Mouse (Mus musculus): ENCODE data around the gene Znhit1.
A peak's percentile ranks its signal among the peaks of the same experiment; 100 is the strongest.

Gene Znhit1

DNA sequence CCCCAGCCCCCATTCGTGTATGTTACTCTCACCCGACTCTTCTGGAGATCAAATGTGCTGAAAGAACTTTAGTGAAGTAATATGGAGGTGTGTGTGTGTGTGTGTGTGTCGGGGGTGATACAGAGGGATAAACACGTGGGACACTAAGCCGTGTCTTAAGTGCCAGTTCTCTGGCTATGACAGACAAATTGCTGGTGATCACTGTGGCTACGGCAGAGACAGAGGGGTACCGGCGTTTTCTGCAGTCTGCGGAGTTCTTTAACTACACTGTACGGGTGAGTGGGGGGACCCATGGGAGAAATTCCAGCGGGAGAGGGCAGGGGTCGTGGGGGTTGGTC is at the start of gene Znhit1:
Gene Znhit1, minus strand, starts transcription at position 88 of the 338 bp plus-strand sequence.
- DNase-seq = no peak

DNA sequence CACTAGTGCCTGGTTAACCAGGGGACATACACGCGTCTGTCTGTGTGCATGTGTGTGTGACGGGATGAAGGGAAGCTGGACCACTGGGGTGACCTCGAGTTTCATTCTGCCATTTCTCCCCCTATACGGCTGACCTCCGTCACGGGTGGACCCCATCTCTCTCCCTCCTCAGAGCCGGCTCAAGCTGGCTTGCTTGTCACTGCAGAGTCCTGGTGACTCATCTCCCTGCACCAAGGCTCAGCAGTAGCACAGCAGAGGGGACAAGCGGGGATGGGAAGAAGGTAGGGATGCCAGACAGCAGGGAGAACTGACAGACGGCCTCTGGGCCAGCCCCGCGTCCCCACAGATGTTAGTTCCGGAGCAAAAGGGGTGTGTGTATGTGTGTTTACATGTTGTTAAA is 48.4 kb upstream of the Znhit1 start:
- DNase-seq = no peak

DNA sequence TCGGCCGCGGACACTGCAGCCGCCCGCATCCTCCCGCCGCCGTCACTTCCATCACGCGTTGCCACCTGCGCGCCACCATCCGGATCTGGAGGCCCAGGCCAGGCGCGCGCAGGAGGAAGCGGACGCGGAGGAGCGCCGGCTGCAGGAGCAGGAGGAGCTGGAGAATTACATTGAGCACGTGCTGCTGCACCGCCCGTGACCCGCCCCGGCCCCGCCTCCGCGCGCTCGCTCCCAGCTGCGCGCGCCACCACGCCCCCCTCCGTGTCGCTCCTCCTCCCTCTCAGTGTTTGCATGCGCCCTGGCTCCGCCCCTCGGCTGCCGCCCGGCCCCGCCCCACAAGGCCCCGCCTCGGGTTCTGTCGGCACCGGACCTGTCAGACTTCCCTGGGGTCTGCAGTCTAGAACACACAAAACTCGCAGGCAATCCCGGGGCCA is 44.8 kb upstream of the Znhit1 start:
- peak; percentile 87 for DNase-seq

DNA sequence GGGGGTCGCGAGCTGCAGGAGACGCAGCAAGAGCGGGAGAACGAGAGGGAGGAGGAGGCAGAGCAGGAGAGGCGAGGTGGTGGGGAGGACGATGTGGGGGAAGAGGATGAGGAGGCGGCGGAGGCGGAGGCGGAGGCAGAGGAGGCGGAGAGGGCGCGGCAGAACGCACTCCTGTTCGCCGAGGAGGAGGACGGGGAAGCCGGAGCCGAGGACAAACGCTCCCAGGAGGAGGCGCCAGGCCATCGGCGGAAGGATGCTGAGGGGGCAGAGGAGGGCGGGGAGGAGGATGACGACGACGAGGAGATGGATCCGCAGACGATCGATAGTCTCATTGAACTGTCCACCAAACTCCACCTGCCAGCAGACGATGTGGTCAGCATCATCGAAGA is 44.2 kb upstream of the Znhit1 start:
- no peak for DNase-seq

DNA sequence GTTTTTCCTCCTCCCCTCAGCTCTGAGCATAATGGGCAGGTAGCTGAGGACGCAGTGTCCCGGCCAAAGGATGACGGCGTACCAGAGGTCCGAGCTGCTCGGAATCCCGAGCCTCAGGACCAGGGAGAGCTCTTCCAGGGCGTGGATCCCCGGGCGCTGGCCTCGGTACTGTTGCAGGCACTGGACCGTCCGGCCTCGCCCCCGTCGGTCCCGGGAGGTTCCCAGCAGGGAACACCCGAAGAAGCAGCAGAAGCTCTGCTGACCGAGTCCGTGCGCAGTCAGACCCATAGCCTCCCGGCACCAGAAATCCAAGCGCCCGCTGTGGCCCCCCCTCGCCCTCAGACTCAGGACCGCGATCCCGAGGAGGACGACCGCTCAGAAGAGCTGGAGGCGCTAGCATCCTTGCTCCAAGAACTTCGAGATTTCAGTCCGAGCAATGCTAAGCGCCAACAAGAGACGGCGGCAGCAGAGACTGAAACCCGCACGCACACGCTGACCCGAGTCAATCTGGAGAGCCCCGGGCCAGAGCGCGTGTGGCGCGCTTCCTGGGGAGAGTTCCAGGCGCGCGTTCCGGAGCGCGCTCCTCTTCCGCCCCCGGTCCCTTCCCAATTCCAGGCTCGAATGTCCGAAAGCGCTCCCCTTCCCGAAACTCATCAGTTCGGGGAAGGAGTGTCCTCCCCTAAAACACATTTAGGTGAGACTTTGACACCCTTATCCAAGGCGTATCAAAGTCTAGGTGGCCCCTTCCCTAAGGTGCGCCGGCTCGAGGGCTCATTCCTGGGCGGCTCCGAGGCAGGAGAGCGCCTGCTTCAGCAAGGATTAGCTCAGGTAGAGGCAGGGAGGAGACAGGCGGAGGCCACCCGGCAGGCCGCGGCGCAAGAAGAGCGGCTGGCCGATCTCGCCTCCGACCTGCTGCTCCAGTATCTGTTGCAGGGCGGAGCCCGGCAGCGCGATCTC is 43.5 kb upstream of the Znhit1 start:
- DNase-seq = no peak

DNA sequence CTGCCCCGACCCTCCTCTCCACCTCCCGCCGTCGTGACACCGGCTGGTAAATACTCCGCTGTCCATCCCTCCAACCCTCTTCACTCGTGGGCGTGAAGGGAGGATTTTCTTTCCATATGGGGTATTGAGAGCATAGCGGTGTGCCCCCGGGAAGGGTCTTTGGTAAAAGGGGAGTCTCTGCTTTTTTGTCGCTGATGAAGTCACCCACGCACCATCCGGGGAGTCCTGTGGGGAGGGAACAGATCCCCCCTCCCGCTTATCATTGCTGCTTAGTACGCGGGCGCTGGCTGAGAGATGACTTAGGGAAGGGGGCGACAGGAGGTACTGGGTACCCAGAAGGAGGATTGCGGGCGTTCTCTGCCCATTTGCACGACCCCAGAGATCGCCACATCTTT is 42.6 kb upstream of the Znhit1 start:
- DNase-seq = no peak

DNA sequence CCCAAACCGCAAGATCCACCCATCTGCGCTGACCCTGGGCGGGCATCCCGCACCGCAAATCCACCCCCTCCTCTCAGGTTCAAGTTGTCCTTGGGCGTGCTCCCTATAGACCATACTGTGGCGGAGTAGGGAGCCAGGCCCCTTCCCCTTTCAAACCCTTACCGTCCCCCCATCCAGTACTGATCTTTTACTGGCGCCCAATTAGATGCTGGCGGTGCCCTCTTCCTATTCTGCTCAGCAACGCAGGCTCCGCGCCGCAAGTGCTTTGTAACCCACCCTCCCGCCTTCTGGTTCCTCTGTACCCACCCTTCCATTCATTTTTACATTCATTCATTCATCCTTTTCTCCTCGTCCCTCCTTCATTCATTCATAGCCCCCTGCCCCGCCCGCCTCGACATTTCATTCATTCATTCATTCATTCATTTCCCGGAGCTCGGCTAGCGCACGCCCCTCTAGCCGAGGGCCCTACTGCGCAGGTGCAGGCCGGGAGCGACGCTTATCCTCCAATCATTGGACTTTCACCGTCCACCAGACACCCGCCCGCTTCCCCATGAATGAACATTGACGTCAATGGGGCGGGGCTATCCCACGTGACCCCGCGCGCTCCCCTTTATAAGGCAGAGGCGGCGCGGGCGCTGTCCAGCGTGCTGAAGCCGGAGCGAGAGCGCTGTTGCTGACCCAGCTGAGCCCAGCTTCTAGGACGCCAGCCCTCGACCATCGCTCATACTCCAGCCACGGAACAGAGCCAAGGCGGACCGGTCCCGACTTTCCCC is 42.0 kb upstream of the Znhit1 start:
- peak; percentile 97 for DNase-seq

DNA sequence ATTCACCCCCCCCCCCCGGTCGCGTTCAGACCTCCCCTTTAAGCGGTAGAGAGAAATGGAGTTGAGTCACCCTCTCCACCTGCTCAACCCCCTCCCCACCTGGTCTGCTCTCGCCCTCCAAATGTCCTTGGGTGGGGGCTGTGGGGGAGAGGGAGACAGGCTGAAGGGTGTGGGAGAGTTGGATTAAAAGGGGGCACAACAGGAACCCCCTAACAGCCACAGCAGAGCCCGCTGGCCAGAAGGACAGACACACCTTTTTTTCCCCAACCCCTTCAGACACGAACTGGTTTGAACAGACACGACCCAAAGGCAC is 41.4 kb upstream of the Znhit1 start:
- no peak for DNase-seq

DNA sequence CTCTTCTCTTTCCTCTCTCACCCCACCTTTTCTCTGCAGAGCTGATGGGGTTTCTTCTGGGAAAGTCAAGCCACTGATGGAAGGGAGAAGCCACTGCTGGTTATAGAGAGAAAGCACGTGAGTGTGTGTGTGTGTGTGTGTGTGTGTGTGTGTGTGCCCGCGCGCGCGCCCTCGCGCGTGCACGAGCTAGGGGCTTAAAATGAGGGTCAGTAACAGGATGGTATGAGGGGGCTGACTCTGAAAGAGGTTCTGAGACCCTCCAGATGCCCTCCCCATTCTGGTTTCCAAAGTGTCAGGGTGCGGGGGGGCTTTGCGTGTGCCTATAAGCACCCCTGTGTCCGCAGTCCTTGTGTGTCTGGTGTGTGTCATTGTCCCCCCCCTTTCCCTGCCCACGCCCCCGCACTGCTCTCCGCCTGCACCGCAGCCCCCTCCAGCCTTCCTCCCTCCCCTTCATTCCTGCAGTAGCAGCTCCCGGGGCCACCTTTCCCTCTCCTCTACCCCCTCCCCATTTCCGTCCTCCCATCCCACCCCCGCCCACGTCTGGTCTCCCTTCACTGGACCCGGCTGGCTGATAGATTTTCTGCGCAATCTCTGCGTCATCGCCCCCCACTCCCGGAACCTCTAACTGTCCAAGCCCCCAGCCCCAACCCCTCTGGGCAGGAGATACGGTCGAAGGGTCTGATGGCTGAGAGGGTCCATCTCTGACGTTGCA is 40.9 kb upstream of the Znhit1 start:
- no peak for DNase-seq

DNA sequence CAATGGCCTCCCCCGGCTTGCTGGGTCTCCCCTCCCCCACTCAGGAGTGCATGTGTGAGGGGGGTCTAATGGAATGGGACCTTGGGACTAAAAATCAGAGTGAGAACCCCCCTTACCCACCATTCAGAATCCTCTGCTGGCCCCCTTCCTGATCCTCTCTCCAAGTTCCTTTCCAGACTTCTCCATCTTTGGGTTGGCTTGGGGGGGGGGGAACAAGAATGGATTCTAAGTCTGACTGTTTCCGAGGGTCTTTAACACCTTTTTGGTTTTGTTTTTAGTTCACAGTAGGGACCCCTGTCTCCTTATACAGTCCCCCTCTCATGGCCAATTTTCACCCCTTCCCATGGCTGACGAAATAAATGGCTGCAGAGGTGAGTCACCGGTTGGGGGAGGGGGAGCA is 38.3 kb upstream of the Znhit1 start, which contains the start of gene Vgf:
Gene Vgf, plus strand, starts transcription at position 301 of the 400 bp plus-strand sequence.
- no peak for DNase-seq

DNA sequence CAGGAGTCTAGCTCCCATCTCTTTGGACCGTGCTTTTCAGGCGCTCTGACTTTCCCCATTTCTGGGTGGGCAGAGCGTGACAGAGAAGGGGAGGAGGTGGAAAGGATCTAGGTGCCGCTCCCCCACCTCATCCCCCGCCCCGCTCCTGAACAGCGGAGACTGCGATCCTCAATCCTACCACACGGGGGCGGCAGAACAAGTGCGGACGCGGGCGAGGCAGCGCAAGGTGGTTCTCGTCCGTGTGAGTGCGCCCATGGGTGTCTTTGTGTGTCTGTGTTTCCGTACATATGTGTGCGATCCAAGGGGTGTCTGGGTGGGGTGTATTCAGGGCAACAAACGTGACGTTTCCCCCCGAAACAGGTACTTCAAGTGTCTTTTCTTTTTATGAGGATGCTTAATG is 37.3 kb upstream of the Znhit1 start:
- DNase-seq = peak; percentile 70

DNA sequence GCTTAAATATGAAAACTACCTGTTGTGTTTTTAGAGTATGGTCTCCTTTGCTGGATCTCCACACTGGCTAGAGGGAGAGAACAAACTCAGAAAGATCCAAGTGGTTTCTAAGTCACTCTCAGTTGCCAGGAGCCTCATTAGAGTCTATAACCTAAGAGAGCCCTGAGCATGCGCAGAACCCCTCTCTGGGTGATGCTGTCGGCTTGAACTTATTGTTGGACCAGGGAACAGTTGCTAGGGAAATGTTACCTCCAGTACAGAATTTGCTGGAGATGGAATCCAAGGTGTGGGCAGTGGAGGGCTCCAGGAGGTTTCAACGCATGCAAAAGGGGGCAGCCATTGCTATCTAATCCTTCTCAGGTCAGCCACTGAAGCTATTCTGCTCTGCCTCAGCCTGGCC is 36.5 kb upstream of the Znhit1 start:
- no peak for DNase-seq

DNA sequence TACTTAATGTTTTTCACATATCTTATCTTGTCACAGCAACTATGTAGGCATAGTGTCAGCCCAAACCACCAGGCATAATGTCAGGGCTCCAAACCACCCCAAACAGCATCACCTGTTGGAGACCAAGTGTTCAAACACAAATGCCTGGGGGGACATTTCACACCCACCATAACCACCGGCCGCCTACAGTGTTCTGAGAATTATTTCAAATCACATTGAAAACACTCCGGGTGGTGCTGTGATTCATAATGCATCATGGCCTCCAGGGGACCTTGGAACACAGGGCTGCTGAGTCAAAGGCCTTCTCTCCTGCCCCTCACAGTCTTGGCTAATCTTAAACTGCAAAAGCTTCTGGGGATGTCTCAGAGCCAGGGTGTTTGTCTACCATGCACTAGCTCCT is 28.1 kb upstream of the Znhit1 start:
- DNase-seq = no peak

DNA sequence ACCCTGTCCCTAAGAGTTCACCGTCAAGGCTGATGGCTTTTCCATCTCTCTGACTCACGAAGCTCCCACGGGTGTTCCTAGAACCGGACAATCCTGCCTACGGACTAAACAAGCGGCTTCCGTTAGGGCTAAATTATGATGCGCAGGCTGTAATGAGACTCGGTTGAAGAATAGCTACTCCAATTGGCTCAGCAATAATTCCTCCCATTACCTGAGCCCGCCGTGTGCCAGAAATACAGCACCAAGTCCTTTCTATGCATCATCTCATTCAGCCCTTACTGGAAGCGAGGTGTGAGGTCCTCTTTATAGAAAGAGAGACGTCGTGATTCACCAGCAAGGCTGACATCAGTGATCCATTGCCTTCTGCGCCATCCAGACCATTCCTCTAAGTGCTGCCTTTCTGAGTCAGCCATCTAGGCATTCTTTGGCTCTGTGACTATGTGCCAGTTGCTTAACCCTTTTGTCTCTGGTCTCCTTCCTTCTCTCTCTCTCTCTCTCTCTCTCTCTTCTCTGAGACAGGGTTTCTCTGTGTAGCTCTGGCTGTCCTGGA is 24.7 kb upstream of the Znhit1 start:
- no peak for DNase-seq

DNA sequence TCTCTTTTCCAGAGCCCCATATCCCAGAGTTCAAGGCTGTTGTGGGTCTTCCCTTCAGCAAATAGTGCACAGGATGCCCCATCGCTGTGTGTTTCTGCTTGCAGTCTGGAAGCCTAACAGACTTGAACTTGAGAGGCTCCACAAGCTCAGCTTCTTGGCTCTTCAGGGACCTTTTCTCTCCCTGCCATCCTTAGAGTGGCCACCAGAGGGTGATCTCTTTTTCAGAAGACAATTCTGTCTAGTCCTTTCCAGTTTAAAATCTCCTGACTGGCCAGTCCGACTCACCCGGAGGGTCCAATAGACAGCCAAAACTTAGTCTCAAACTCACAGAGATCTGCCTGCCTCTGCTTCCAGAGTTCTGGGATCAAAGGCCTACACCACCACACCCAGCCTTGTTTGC is 22.2 kb upstream of the Znhit1 start:
- peak; percentile 67 for DNase-seq

DNA sequence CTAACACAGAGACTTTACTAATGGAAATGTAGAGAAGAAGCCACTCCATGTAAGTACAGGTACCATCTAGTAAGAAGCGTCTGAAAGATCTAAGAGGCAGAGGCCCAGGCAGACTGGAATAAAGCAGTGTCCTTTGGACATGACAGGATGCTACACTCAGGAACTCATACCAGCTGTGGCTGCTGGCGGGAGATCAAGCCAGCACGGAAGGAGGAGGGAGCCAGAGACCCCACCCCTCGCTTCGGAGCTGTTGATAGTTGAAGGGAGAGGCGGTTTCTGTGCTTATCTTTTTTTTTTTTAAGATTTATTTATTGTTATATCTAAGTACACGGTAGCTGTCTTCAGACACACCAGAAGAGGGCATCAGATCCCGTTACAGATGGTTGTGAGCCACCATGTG is 19.5 kb upstream of the Znhit1 start:
- no peak for DNase-seq

DNA sequence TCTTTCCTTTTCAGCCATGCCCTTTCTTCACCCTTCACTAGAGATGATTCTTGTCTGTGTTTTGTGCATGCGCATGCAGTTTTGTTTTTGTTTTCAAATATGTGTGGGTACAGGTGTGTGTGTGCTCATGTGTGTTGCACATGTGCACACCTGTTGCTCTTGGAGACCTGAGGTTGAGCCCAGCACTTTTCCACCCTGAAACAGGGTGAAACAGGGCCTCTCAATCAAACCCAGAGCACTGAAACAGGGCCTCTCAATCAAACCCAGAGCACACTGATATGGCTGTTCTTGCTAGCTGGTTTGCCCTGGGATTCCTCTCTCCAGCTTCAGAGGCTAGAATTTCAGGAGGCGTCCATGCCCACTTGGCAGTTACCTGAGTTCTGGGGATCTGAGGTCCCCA is 12.8 kb upstream of the Znhit1 start:
- no peak for DNase-seq

DNA sequence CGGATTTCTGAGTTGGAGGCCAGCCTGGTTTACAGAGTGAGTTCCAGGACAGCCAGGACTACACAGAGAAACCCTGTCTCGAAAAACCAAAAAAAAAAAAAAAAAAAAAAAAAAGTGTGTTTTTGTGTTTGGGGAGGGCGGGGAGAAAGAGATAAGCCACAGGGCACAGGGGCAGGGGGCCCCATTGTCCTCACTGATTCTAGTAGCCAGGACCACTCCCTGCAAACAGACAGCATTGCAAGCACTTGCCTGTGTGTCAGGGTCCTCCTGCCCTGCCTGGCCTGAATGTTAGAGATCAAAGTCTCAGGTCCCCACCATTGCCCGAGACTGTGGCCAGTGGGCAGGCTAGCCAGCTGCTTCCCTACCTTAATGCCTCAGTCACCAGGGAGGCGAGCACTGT is 11.6 kb upstream of the Znhit1 start:
- no peak for DNase-seq

DNA sequence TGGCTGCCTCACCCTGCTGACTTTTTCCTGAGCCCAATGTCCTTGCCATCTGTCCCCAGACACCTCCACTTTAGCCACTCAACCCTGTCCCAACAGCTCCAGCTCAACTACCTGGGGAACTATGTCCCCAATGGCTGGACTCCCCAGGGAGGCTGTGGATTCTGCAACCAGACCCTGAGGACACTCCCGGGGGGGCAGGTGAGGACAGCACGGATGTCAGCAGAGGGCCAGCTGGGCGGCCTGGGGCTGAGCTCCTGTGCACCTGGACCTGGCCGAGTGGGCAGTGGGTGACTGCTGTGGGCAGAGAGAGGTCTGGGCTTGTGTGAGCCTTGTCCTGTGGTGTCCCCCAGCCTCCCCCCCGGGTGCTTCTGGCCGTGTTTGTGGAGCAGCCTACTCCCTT is 2.0 kb upstream of the Znhit1 start:
- DNase-seq = no peak

DNA sequence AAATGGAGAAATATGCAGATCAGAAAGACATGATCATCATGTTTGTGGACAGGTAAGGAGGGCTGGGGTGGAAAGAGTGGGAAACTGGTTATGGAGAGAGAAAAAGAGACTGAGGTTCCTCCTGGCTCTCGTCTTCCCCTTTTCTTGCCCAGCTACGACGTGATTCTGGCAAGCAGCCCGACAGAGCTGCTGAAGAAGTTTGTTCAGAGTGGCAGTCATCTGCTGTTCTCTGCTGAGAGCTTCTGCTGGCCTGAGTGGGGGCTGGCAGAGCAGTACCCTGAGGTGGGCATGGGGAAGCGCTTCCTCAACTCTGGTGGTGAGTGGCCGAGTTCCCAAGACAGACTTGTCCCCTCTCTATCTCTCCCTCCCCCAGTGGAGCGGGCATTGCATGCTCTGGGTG is 599 bp upstream of the Znhit1 start:
- DNase-seq = no peak

DNA sequence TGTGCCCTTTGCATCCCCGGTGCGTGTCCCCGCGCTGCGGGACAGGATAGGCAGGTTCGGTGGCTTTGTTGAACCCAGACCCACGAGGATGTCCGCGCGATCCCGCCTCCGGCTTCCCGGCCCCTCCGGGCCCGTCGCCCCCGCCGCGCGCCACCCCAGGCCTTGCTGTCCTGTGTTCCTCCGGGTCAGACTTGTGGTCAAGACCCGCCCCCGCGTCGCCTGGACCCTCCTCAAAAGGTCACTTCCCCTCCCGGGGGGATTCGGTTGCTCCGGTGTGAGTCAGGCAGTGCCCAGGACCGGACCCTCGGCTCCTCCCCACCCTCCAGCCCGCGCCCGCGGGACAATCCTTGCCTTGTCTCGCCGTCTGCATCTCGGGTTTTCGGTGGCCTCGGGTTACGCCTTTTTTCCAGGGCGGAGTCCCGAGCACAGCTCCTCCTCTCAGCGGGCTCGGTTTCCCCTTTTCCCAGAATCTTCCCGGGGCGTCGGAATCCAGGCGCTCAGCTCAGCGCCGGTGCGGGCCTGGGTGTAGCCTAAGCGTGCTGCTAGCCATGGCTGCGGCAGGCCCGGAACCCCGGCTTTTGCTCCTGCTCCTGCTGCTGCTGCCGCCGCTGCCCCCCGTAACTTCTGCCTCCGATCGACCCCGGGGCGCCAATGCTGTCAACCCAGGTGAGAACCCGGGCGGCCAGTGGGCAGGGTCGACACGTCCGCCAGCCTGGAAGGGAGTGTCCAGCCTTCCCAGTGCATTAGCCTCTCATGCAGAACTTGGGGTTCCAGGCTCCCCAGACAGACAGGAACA is 485 bp downstream of the Znhit1 start:
- DNase-seq = peak; percentile 82

DNA sequence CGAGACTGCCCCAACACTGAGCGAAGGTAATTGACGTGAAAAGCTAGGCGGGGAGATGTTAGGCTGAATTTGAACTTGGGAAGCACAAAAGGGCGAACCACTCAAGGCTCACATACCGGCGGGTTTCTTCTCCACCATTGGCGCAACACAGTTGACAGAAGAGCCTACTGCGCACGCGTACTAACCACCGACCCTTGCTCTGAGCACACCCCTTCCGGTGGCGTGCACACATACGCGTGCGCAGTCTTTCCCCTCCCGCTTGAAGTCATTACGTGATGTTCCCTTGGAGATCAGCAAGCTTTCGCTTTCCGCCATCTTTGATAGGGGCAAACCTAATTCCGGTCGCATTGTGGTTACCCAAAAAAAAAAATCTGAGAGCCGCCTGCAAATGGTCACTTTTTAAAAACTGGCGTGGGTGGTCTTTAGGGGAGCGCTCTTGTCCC is 1.1 kb downstream of the Znhit1 start, which contains the start of gene Plod3:
Gene Plod3, plus strand, starts transcription at position 325 of the 443 bp plus-strand sequence.
- DNase-seq = peak; percentile 98

Measured in kidney, adult 9 months (tissue).